ENCODE assay signal across 8 mouse cellular contexts in genomic region chr2:153525906-153526311, GRCm38 (mm10). TPM values are rescaled to one million over a fixed set of nuclear protein-coding genes. Genes with fewer than 3 reads are reported as not detected.
DNase-seq lines count a peak whose midpoint lies in the region; ATAC-seq lines count a peak whose summit lies in the region.

No protein-coding gene starts in this region.

- no peaks in the 10 kb centered on the region for H3K9me3 ChIP-seq in hindbrain, embryonic 14.5 days (ENCODE audit: control insufficient read depth, low read length)

- no peaks in the 10 kb centered on the region for H3K27me3 ChIP-seq in hindbrain, embryonic 14.5 days (ENCODE audit: control insufficient read depth, insufficient read depth, low read length)

- WGBS in hindbrain, embryonic 14.5 days, result 17% methylated on average over 10 of the region's 10 CpGs

- peaks cover 29% of the 10 kb centered on the region for H3K4me1 ChIP-seq in hindbrain, embryonic 14.5 days (replicated peaks; ENCODE audit: control insufficient read depth, insufficient read depth, low read length)

- no peak for ATAC-seq in hindbrain, embryonic 14.5 days (ENCODE audit: low FRiP score)
- peak; percentile 78 for ATAC-seq in megakaryocyte-erythroid progenitor cell, adult 5-6 weeks (replicated peaks; ENCODE audit: low FRiP score, low TSS enrichment, poor library complexity, severe bottlenecking)

- peak; percentile 44 for DNase-seq in kidney, postnatal 10 days
- DNase-seq in kidney, postnatal 36 days, result no peak
- peak; percentile 56 for DNase-seq in c-Kit-negative CD71-positive TER-119-positive erythroid progenitor cells, embryonic 14.5 days (ENCODE audit: low read depth, low spot score)
- no peak for DNase-seq in hindbrain, embryonic 14.5 days (ENCODE audit: low spot score)
- peak; percentile 83 to 85 for DNase-seq in thymus, postnatal 10 days (ENCODE audit: low spot score in 2 of 2)
- no peak for DNase-seq in left cerebral cortex, adult 11 months (ENCODE audit: low spot score)
- DNase-seq in left cerebral cortex, postnatal 36 days (ENCODE audit: low spot score in 2 of 2), result no peak

- intact Hi-C loops in left cerebral cortex, postnatal 36 days (cut with DNase I), result loop anchor here (5.0 kb wide), 2 partner anchors 34 to 49 kb away; partner anchors contain the start of gene 4930404H24Rik

- H3K36me3 ChIP-seq in hindbrain, embryonic 14.5 days (replicated peaks; ENCODE audit: control insufficient read depth, insufficient read depth), result no peaks in the 10 kb centered on the region

- H3K27ac ChIP-seq in hindbrain, embryonic 14.5 days, result no peak overlapping the region

- H3K9ac ChIP-seq in hindbrain, embryonic 14.5 days, result peak overlapping the region; percentile 33; the same call in 1 of the 2 replicates

- no peak overlapping the region for H3K4me3 ChIP-seq in hindbrain, embryonic 14.5 days (replicated peaks; ENCODE audit: low read length)

- peak overlapping the region; percentile 92; the same call in 1 of the 2 replicates for H3K4me2 ChIP-seq in hindbrain, embryonic 14.5 days (replicated peaks)

RNA-seq across cellular contexts. Expression of gene Nol4l, which starts 3.9 kb away (rescaled TPM):
- polyA plus RNA-seq in hindbrain, embryonic 14.5 days (2014; fragmentation: Nextera tagmentation; extraction: Ambion mirVana), result 44.8 and 49.8 TPM in 2 replicates
- total RNA-seq in megakaryocyte-erythroid progenitor cell, adult 5-6 weeks (2014; fragmentation: Nextera tagmentation), result 10.4 and 13.8 TPM in 2 replicates
- 4.2 and 13.3 TPM in 2 replicates for total RNA-seq in megakaryocyte-erythroid progenitor cell, adult 5-6 weeks (2017)
- 10 to 100 TPM; 46.4 to 50.2 TPM for total RNA-seq in left cerebral cortex, postnatal 36 days (2021)

RNA-seq across cellular contexts. Expression of gene 4930404H24Rik, which starts 33.3 kb away (rescaled TPM):
- polyA plus RNA-seq in hindbrain, embryonic 14.5 days (2014; fragmentation: Nextera tagmentation; extraction: Ambion mirVana), result not detected in 2 replicates
- total RNA-seq in megakaryocyte-erythroid progenitor cell, adult 5-6 weeks (2014; fragmentation: Nextera tagmentation), result not detected in 2 replicates
- total RNA-seq in megakaryocyte-erythroid progenitor cell, adult 5-6 weeks (2017), result not detected in 2 replicates
- not detected for total RNA-seq in left cerebral cortex, postnatal 36 days (2021)

Comparison
In these comparisons a context has a peak if more than half of its experiments do, and no peak if none do; other contexts are left out.
1. DNase-seq: peak in kidney, postnatal 10 days (single experiment), c-Kit-negative CD71-positive TER-119-positive erythroid progenitor cells, embryonic 14.5 days (single experiment) and thymus, postnatal 10 days (2 of 2); none in kidney, postnatal 36 days (0 of 2), hindbrain, embryonic 14.5 days (single experiment), left cerebral cortex, adult 11 months (single experiment) and left cerebral cortex, postnatal 36 days (0 of 2).